Mouse (Mus musculus) spleen, postnatal 10 days (tissue): ENCODE measurements around the gene Trim16.

ENCODE experiments used
- DNase-seq, 2 experiments: peaks; one replicate each; pipeline ENCODE4 v3.0.0; 2021 to 2022; ENCODE audit warnings: low spot score in 2 of 2

The Trim16 gene

GRCm38 (mm10) chr11:62891763-62892162 is 71.7 kb downstream of the Trim16 start:
- no peak for DNase-seq
